Mouse (Mus musculus): ENCODE results near the gene Naa11. TPM values are rescaled to one million over a fixed set of nuclear protein-coding genes. Genes with fewer than 3 reads are reported as not detected.

Naa11 gene
- polyA plus RNA-seq, 1 experiment = not detected

- no peak for DNase-seq (ENCODE audit: low spot score)
Measured at GRCm38 (mm10) chr5:97345129-97345528, 47.0 kb downstream of the Naa11 start.

- DNase-seq (ENCODE audit: low spot score) = no peak
Measured at GRCm38 (mm10) chr5:97344144-97344543, 48.0 kb downstream of the Naa11 start.

GRCm38 (mm10) chr5:97334794-97335193 lies 57.4 kb downstream of the Naa11 start:
- no peak for DNase-seq (ENCODE audit: low spot score)

Other genes starting within 250 kb of the Naa11 start
- not detected in 2 replicates for gene Gk2, start 64.6 kb upstream of the Naa11 start, polyA plus RNA-seq (2012; rRNA removed)